Mouse (Mus musculus) brain, embryonic 14.5 days (tissue): ENCODE measurements around the gene Maml1.

Experiments used
- CTCF ChIP-seq: fragments of 200-500 bp; IDR thresholded peaks from 2 replicates; pipeline ENCODE4 v1.5.1; 2012; ENCODE audit warnings: inconsistent platforms, mild to moderate bottlenecking, moderate library complexity, borderline replicate concordance; ENCODE audit not compliant: insufficient read depth, insufficient read length; ENCODE audit errors: extremely low read depth
- POLR2A ChIP-seq: fragments of 200-500 bp; IDR thresholded peaks from 2 replicates; pipeline ENCODE4 v1.6.1; 2012; ENCODE audit warnings: mild to moderate bottlenecking, inconsistent platforms, borderline replicate concordance; ENCODE audit not compliant: poor library complexity, insufficient read depth, insufficient read length, severe bottlenecking; ENCODE audit errors: extremely low read depth

DNA sequence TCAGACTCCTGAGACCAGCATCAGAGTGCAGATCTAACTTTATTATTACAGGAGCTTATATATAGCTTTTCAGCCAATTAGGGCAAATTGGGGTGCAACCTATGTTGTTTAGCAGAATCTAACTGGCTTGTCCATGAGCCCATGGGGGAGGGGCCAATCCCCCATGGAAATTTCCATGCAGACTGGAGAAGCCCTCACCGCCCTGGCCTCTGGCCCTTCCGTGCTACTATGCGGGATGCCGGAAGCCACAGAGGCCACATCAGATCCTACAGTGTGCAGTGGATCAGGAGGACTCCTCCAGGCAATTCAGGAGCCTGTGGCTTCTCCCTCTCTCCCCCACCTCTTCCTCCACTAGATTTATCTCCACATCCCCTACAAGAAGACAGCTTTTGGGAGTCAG, 74.3 kb downstream of the Maml1 start:
- no peak for TF ChIP-seq CTCF
- no peak for TF ChIP-seq POLR2A
